Comparison of ENCODE assay signal across 8 mouse cellular contexts in genomic region chr10:31609066-31609961, GRCm38 (mm10). TPM values are rescaled to one million over a fixed set of nuclear protein-coding genes. Genes with fewer than 3 reads are reported as not detected.
DNase-seq lines count a peak whose midpoint lies in the region; ATAC-seq lines count a peak whose summit lies in the region.

Rnf217 (minus strand) TSS chr10:31609184.

- 0 out of 2 replicates have a peak, but pooled peaks have one; percentile 30 for ATAC-seq in megakaryocyte-erythroid progenitor cell, adult 5-6 weeks (replicated peaks; ENCODE audit: low FRiP score, low TSS enrichment, poor library complexity, severe bottlenecking)
- no peak for ATAC-seq in CD4-positive, CD25-positive, alpha-beta regulatory T cell, adult 4 months

- peak; percentile 74 to 78 for DNase-seq in adrenal gland, postnatal 36 days
- DNase-seq in embryo, embryonic 9.5 days (ENCODE audit: extremely low spot score), result peak; percentile 85
- DNase-seq in heart, adult 11 months, result peak; percentile 98
- DNase-seq in kidney, adult 11 months, result peak; percentile 43
- peak; percentile 71 for DNase-seq in left cerebral cortex, postnatal 4 days
- peak; percentile 84 for DNase-seq in right cerebral cortex, postnatal 25 days

- intact Hi-C loops in left cerebral cortex, postnatal 4 days (cut with DNase I), result loop anchor here (10.0 kb wide), 1 partner anchor 105 kb away; no protein-coding TSS in a partner anchor

RNA-seq across cellular contexts. Expression of gene Rnf217, which starts in this region (rescaled TPM):
- total RNA-seq in adrenal gland, postnatal 36 days (2021), result 10 to 100 TPM in 1 of 2 experiments, 1 to 10 TPM in 1; 8.8 to 10.8 TPM
- 10 to 100 TPM; 15.1 to 16.0 TPM for total RNA-seq in left cerebral cortex, postnatal 4 days (2021)
- total RNA-seq in megakaryocyte-erythroid progenitor cell, adult 5-6 weeks (2014; fragmentation: Nextera tagmentation), result 0.12 and 0.13 TPM in 2 replicates
- 0.14 and 0.38 TPM in 2 replicates for total RNA-seq in megakaryocyte-erythroid progenitor cell, adult 5-6 weeks (2017)
- under 1 TPM in 1 of 2 experiments, not detected in 1; 0.03 TPM for polyA plus RNA-seq in CD4-positive, CD25-positive, alpha-beta regulatory T cell, adult 4 months (2017; shearing (Covaris generic))

Comparison
In these comparisons a context has a peak if more than half of its experiments do, and no peak if none do; other contexts are left out.
1. RNA of gene Rnf217 (total RNA-seq): 15.1 to 16.0 TPM in left cerebral cortex, postnatal 4 days and 8.8 to 10.8 TPM in adrenal gland, postnatal 36 days; 0.12 to 0.38 TPM in megakaryocyte-erythroid progenitor cell, adult 5-6 weeks; every median in the first group is over 4 times any median in the second.
2. Peak in ATAC-seq in megakaryocyte-erythroid progenitor cell, adult 5-6 weeks; RNA of the gene not detected or under 1 TPM.
3. DNase-seq: peak in every context shown above with its lines; median percentile 98 in heart, adult 11 months; 85 in embryo, embryonic 9.5 days; 84 in right cerebral cortex, postnatal 25 days; 76 in adrenal gland, postnatal 36 days; 71 in left cerebral cortex, postnatal 4 days; 43 in kidney, adult 11 months.